Mouse (Mus musculus) thymus, postnatal 4 days (tissue): ENCODE results near the gene Prr9.

Experiments used
- DNase-seq: peaks from one replicate; pipeline ENCODE4 v3.0.0; 2021

Gene Prr9

DNA sequence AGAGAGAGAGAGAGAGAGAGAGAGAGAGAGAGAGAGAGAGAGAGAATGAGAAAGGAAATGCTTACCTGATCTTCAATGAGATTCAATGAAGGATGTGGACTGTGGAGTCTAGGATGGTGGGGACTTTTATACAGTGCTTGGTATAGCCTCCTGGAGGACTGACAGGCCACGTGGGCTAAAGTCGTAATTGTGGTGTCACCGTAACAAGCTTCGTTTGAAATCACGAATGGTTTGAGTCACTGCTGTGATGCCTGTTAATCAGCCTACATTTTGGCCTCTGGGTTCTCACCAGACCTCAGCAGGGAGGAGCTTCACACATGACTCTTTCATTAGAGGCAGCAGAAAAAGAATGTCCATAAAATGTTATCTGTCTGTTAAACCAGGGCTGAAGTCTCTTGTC lies at the start of gene Prr9:
Gene Prr9 (minus strand): TSS at position 101 of the 400 bp plus-strand sequence.
- no peak for DNase-seq

DNA sequence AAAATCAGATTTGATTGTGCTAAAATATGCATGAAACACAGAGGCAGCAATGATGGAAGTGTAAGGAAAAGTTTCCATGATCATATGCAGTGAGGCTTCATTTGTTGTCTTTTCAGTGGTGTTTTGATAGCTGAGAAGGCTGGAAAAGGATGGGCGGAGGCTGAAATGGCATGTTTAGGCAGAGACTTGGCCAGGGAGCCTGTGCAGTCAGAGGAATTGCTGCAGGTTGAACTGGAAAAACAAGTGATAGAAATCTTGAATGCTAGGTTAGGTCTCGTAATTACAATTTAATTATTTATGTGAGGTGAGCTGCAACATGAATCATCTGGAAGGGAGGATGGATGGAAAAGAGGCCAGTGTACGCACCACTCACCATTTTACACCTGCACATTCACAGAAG lies 46.1 kb upstream of the Prr9 start:
- DNase-seq: no peak

DNA sequence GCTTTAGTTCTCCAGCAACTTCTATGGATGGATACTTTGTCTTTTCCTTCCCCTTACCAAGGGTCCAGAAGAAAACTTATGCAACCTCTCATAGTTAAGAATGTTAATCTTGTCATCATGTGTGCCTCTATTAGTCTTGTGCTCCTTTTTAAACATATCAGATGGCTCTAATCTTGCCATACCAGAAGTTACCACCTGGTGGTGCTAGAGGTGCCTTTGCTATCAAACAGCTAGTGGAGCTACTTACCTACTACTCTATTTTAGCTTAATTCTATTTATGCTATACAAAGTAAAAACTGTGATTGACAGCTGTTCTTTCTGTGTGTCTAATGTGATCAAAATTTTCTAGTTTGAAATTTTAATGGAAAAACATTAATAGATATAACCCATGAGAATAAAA lies 29.6 kb upstream of the Prr9 start:
- peak; percentile 38 for DNase-seq

DNA sequence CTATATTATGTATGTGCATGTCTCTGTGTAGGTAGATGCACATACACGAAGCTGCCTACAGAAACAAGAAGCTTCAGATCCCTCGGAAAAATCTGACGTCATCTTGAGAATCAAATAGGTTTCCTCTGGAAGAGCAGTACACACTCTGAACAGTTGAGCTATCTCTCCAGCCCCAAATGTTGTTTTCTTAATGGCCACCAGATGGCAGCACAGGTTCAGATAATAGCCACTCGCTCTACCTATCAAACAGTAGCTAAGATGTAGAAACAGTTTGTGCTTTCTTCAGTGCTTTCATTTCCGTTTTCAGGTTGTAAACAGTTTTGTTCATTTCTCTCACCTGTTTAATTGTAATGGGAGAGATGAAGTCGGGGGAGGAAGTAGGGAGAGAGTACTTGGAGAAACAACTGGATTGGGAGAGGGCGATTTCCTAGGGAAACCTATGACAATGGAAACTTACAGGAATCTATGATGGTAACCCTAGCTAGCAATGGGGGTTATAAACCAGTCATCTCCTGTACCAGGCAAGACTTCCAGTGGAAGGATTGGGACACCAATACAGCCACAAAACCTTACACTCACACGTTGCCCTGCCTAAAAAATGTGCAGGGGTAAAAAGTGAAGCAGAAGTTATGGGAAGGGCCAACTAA lies 27.0 kb upstream of the Prr9 start:
- peak; percentile 10 for DNase-seq

DNA sequence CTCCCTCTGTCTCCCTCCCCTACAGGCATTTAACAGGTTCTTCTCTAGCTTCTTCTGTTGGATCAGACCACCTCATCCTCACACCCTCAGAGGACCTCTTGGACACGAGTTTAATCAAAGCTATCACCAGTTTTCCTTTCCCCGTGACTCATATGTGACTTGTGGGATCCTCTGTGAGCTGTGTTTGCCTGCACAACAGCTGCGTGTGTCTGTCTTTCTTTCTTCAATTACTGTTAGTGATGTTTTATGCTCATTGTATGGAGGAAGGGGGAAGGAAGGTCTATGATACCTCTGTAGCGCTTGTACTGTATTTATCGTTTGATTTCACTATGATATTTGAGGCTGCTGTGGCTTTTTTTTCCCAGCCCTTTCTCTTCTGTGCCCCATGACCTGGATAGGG lies 24.2 kb upstream of the Prr9 start:
- DNase-seq: no peak

DNA sequence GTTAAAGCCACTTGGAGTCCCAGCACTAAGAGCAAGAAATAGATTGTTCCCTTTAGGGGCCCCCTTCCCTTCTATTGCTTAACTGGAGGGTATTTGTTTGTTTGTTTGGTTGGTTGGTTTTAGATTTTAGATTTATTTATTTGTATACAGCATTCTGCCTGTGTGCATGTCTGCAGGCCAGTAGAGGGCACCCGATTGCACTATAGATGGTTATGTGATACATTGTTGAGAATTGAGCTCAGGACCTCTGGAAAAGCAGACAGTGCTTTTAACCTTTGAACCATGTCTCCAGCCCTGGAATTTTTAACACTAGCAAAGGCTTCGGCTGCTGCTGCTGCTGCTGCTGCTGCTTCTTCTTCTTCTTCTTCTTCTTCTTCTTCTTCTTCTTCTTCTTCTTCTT lies 23.7 kb upstream of the Prr9 start:
- no peak for DNase-seq

DNA sequence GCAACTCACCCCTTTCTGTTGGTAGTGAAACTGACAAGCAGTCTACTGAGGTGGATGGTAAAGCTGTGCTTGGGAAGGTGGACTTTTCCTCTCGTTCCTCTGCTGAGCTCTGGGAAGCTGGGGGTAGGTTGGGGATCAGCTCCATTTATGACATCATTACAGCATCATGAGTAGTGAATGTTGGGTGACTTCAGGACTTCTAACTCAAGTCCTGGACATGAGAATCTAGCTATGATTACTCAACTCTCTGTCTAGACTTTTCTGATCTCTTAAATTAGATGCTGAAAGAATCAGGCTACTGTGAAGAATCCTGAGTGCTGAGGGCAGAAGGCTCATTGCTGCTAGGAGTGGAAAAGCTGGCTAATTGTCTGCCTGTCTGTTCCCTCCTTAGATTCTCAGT lies 18.9 kb upstream of the Prr9 start, which contains the start of gene Lelp1:
Gene Lelp1 (minus strand): TSS at position 101 of the 400 bp plus-strand sequence.
- no peak for DNase-seq

DNA sequence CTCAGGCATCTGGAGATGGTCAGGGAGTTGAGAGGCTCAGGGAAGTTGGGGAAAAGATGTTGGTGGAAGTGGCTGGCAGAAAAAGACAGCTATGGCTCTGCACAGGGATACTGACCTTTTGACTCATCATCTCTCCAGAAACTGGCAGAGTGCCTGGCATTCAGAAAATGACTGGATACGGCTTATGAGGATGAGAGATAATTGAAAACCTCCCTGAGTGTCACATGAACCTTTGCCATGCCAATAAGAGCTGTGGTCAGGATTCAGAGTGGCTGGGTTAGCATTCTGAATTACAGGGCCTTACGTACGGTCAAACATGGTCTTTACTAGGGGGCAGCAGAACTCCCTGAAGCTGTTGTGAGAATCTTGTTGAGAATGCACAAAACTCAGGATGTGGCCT lies 2.8 kb downstream of the Prr9 start:
- DNase-seq: no peak

DNA sequence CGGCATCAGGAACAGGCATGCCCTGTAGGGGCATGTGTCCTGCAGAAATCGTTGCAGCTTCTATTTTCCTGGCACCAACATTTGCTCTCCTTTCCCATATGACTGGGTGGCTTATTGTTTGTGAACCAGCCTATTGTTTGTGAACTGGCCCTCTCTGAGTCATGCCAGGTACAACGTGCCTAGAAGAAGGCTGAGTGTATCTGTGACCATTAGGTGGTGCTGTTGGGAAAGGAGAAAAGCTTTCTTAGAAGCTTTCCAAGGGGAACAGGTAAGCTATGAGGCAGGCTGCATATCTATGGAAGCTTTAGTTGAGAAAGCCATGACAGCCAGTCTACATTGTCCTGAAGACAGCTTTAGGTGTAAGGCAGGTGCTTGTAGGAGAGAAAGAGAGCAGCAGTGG lies 5.8 kb downstream of the Prr9 start:
- no peak for DNase-seq

DNA sequence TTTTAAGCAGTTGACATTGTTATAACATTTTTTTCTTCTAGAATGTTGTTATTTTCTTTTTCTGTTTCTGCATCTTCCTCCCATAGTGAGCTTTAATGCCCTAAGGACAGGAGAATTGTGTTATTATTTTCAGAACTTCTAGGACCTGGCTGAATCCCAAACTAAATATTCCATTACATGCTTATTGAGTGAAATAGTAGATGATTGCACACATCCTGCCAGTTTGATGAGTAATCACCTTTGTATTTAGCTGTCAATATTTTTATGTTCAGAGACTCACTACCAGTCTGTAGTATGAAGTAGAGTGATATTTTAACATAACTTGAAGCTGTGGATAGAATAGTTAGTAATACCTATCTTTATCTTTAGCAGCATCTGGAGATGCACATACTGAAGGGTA lies 12.2 kb downstream of the Prr9 start:
- DNase-seq: no peak

DNA sequence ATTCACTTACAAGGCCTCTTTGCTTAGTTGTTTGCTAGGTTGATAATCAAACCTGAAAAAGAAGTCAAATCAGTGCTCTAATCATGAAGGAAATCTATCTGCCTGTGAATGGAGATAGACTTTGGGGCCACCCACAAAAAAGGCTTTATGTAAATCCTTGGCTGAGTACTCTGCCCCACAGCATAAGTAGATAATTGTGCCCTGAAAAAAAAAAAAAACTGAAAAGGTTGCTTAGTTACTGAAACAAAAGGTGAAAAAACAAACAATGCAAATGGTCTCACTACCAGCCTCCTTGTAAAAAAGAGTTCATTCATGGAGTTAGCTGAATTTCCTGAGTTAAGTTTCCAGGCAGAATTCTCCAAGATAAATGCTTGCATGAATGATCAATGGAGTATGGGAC lies 13.0 kb downstream of the Prr9 start:
- no peak for DNase-seq

DNA sequence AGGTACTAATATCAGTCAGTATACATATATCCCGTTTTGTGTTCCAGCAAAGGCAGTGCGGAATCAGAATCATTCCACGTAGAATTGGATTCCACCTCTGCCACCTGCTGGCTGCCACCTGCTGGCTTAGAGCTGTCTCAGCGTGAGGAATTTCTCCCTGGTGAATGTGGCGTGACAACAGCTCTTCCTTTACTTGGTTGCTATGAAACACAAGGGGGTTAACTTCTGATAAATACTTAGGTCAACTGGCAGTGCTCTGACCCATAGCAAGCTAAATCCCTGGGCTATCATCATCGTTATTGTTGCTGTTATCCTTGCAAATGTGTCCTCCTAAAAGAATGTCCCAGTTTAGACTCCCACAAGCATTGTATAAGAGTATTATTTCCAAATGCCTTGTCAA lies 17.2 kb downstream of the Prr9 start:
- no peak for DNase-seq

DNA sequence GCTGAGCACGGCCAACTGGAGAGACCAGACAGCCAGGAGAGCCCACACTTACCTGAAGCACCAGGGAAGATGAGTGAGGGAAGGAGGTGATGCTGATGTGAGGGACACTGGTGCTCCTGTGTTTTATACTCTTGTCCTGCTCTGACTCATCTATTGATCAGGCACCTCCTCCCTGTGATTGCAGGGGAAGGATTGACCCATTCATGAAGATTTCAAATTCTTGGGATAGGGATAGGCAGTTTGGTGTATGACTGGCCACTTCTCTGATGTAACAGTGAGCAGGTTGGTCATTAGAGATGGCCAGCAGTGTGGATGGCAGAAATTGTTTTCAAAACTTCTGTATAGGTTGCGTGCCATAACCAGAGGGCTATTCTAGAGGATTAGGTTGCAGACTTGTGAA lies 40.7 kb downstream of the Prr9 start, which contains the start of gene Lor:
Gene Lor (minus strand): TSS at position 101 of the 400 bp plus-strand sequence.
- no peak for DNase-seq

DNA sequence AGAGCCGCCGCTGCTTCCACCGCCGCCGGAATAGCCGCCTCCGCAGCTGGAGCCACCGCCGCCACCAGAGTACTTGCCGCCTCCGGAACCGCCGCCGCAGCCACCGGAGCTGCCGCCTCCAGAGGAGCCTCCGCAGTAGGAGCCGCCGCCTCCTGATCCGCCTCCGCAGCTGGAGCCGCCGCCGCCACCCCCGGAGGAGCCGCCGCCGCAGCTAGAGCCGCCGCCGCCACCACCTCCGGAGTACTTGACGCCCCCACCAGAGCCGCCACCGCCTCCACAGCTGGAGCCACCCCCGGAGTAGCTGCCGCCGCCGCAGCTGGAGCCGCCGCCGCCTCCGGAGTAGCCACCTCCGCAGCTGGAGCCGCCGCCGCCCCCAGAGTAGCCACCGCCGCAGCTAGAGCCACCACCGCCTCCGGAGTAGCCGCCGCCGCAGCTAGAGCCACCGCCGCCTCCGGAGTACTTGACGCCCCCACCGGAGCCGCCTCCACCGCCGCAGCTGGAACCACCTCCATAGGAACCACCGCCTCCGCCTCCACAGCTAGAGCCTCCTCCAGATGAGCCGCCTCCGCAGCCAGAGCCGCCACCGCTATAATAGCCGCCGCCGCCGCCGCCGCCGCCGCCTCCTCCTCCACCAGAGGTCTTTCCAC lies 42.3 kb downstream of the Prr9 start:
- DNase-seq: peak; percentile 61

DNA sequence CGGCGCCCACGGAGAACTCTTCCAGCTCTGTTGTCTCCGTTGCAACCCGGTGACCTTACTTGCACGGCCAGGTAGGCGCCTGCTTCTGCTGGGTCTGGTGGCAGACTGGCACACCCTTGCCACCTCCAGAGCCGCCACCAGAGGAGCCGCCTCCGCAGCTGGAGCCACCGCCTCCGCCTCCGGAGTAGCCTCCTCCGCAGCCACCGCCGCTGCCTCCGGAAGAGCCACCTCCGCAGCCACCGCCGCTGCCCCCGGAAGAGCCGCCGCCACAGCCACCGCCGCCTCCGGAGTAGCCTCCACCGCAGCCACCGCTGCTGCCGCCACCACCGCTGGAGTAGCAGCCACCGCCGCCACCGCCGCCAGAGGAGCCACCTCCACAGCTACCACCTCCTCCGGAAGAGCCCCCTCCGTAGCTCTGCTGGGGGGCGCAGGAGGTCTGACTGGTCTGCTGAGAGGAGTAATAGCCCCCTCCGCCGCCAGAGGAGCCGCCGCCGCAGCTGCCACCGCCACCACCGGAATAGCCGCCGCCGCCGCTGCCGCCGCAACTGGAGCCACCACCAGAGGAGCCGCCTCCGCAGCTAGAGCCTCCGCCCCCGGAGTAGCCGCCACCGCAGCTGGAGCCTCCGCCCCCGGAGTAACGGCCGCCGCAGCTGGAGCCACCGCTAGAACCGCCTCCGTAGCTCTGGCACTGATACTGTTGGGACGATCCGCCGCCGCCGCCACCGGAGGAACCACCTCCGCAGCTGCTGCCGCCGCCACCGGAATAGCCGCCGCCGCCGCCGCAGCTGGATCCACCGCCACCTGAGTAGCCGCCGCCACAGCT lies 43.1 kb downstream of the Prr9 start:
- DNase-seq: peak; percentile 52
